Mouse (Mus musculus): ENCODE results near the gene Tsacc.
"Not testable (repeated sequence)": the region's sequence is repeated elsewhere in the genome, so short reads cannot be mapped to it uniquely, and the experiment has no call there.

Tsacc gene

GRCm38 (mm10) chr3:88296561-88297318 is at the start of gene Tsacc, which contains the start of gene Cct3:
TSS of gene Tsacc (minus strand) at chr3:88296999.
TSS of gene Cct3 (plus strand) at chr3:88297116.
- DNase-seq (ENCODE audit: low spot score) = peak; percentile 99

- no peak for DNase-seq (ENCODE audit: low spot score)
Measured at GRCm38 (mm10) chr3:88339006-88339405, 42.2 kb upstream of the Tsacc start.

- no peak for DNase-seq (ENCODE audit: low spot score)
Measured at GRCm38 (mm10) chr3:88338316-88338715, 41.5 kb upstream of the Tsacc start.

GRCm38 (mm10) chr3:88337367-88338020 is 40.7 kb upstream of the Tsacc start:
- no peak for DNase-seq (ENCODE audit: low spot score)

- peak; percentile 97 for DNase-seq (ENCODE audit: low spot score)
Measured at GRCm38 (mm10) chr3:88336058-88337013, 39.5 kb upstream of the Tsacc start, which contains the start of the genes Tmem79 and Smg5. TSS of gene Tmem79 (minus strand) at chr3:88336148. TSS of gene Smg5 (plus strand) at chr3:88336260.

GRCm38 (mm10) chr3:88335436-88336053 is 38.7 kb upstream of the Tsacc start:
- no peak for DNase-seq (ENCODE audit: low spot score)

GRCm38 (mm10) chr3:88334902-88335435 is 38.2 kb upstream of the Tsacc start:
- DNase-seq (ENCODE audit: low spot score) = peak; percentile 22

- no peak for DNase-seq (ENCODE audit: low spot score)
Measured at GRCm38 (mm10) chr3:88334029-88334658, 37.3 kb upstream of the Tsacc start.

- DNase-seq (ENCODE audit: low spot score) = peak; percentile 73
Measured at GRCm38 (mm10) chr3:88331282-88331681, 34.5 kb upstream of the Tsacc start.

- DNase-seq (ENCODE audit: low spot score) = no peak
Measured at GRCm38 (mm10) chr3:88328956-88329355, 32.2 kb upstream of the Tsacc start.

- DNase-seq (ENCODE audit: low spot score) = peak; percentile 86
Measured at GRCm38 (mm10) chr3:88324951-88325405, 28.2 kb upstream of the Tsacc start, which contains the start of gene Glmp. TSS of gene Glmp (plus strand) at chr3:88325023.

GRCm38 (mm10) chr3:88299172-88299571 is 2.4 kb upstream of the Tsacc start:
- no peak for DNase-seq (ENCODE audit: low spot score)

- DNase-seq (ENCODE audit: low spot score) = peak; percentile 53
Measured at GRCm38 (mm10) chr3:88297321-88297851, 587 bp upstream of the Tsacc start.

- no peak for DNase-seq (ENCODE audit: low spot score)
Measured at GRCm38 (mm10) chr3:88296110-88296560, 664 bp downstream of the Tsacc start.

- not testable (repeated sequence) for DNase-seq (ENCODE audit: low spot score)
Measured at GRCm38 (mm10) chr3:88295272-88295671, 1.5 kb downstream of the Tsacc start.

- DNase-seq (ENCODE audit: low spot score) = peak; percentile 49
Measured at GRCm38 (mm10) chr3:88291970-88292369, 4.8 kb downstream of the Tsacc start.

GRCm38 (mm10) chr3:88288133-88288713 is 8.6 kb downstream of the Tsacc start:
- not testable (repeated sequence) for DNase-seq (ENCODE audit: low spot score)

GRCm38 (mm10) chr3:88287110-88287509 is 9.7 kb downstream of the Tsacc start, which contains the start of gene Gm38392:
TSS of gene Gm38392 (minus strand) at chr3:88287210.
- no peak for DNase-seq (ENCODE audit: low spot score)

GRCm38 (mm10) chr3:88285565-88285895 is 11.3 kb downstream of the Tsacc start:
- DNase-seq (ENCODE audit: low spot score) = not testable (repeated sequence)

All from embryo, embryonic 10.5 days (tissue).